Mouse (Mus musculus) forebrain, embryonic 11.5 days (tissue): ENCODE measurements around the gene Cfap299. TPM values are rescaled to one million over a fixed set of nuclear protein-coding genes. Genes with fewer than 3 reads are reported as not detected.
"Not testable (repeated sequence)": the region's sequence is repeated elsewhere in the genome, so short reads cannot be mapped to it uniquely, and the experiment has no call there.

Source experiments
- ATAC-seq: fragments of 200-750 bp; cut with Nextera tagmentation; replicated peaks from 2 replicates; pipeline ENCODE4 v1.8.0; 2017; ENCODE audit warnings: moderate TSS enrichment; ENCODE audit not compliant: low FRiP score
- DNase-seq: peaks from one replicate; pipeline ENCODE4 v3.0.0-alpha.2; 2017; ENCODE audit warnings: low spot score
- H3K27ac ChIP-seq: fragments of 300-500 bp; sonication (generic); 2 replicates; pipeline ENCODE4 v1.5.1; 2014; ENCODE audit warnings: low read depth, low read length
- H3K27me3 ChIP-seq: fragments of 300-500 bp; sonication (generic); 2 replicates; pipeline ENCODE4 v1.6.1; 2014; ENCODE audit warnings: mild to moderate bottlenecking, low read length, mixed read lengths; ENCODE audit not compliant: control insufficient read depth, insufficient read depth
- H3K36me3 ChIP-seq: fragments of 300-500 bp; sonication (generic); 2 replicates; pipeline ENCODE4 v1.6.1; 2014; ENCODE audit warnings: mild to moderate bottlenecking, low read length, moderate library complexity, mixed read lengths; ENCODE audit not compliant: control insufficient read depth, insufficient read depth
- H3K4me1 ChIP-seq: fragments of 300-500 bp; sonication (generic); replicated peaks from 2 replicates; pipeline ENCODE4 v1.6.1; 2014; ENCODE audit warnings: low read length, mixed read lengths; ENCODE audit not compliant: control insufficient read depth, insufficient read depth
- H3K4me2 ChIP-seq: fragments of 300-500 bp; sonication (generic); 2 replicates; pipeline ENCODE4 v1.6.1; 2014; ENCODE audit warnings: low read depth, mild to moderate bottlenecking, low read length, moderate library complexity, mixed read lengths; ENCODE audit not compliant: severe bottlenecking
- H3K4me3 ChIP-seq: fragments of 300-500 bp; sonication (generic); 2 replicates; pipeline ENCODE4 v1.5.1; 2014; ENCODE audit warnings: low read depth, low read length
- H3K9ac ChIP-seq: fragments of 300-500 bp; sonication (generic); 2 replicates; pipeline ENCODE4 v1.6.1; 2014; ENCODE audit warnings: low read length
- H3K9me3 ChIP-seq: fragments of 300-500 bp; sonication (generic); 2 replicates; pipeline ENCODE4 v1.6.1; 2016; ENCODE audit warnings: low read length, mixed read lengths; ENCODE audit not compliant: control insufficient read depth
- WGBS: fragments of 180-500 bp; shearing (Covaris S2); extraction: QIAGEN DNeasy Blood & Tissue Kit; methylation state at CpG from one replicate; pipeline ENCODE4 v1.1.7; 2014; 5-methylcytosine and 5-hydroxymethylcytosine counted together
- polyA plus RNA-seq: library from polyadenylated mRNA; unstranded; fragments of >200 nt; fragmentation: Nextera tagmentation; extraction: Ambion mirVana; gene quantifications from 2 replicates; pipeline ENCODE4 v1.2.1, GENCODE M21; 2014

Cfap299 gene
- polyA plus RNA-seq, 1 experiment from 2014 or later: 0.23 TPM

DNA sequence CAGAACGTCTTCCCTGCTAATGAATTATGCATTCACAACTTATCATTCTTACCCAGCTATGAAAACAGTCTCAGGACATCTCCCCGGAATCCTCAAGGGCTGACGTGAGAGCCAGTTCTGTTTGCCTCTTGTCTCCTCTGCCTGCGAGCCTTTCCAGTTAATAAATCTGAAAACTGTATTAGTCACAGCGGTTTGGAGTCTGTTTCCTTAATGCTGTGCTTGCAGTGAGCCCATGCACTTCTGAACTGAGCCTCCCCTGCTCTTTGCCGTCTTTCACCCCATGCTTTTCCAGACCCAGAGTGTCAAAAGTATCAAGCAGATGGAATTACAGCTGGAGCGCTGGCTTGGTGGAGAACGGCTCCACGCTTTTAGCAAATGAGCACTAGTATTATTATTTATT lies 22.6 kb upstream of the Cfap299 start:
- no peak for DNase-seq
- no peak for ATAC-seq
- no peak overlapping the region for H3K9ac ChIP-seq
- H3K9me3 ChIP-seq: no peaks in the 10 kb centered on the region
- H3K4me3 ChIP-seq: no peak overlapping the region
- whole genome bisulfite sequencing: 74% methylated on average over 9 of the region's 9 CpGs
- no peaks in the 10 kb centered on the region for H3K27me3 ChIP-seq
- H3K36me3 ChIP-seq: no peaks in the 10 kb centered on the region
- H3K4me2 ChIP-seq: no peak overlapping the region
- H3K4me1 ChIP-seq: no peaks in the 10 kb centered on the region
- H3K27ac ChIP-seq: no peak overlapping the region

DNA sequence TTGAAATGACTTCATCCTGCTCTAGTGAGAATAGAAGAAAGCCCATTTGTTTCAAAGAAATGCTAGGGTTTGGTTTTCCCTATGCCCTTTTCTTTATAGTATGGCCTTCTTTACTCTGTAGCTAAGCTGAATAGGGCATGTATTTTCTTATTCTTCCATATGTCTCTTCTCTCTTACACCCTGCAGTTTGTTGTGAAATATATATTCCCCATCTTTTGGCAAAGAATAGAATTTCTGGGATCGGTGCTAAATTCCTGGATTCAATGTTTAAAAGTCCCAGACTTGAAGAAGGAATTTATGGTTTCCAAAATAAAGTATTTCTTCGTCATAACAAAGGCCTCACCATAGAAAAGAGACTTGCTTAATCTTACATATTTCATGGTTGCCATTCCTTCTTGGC lies 2.5 kb upstream of the Cfap299 start:
- no peak overlapping the region for H3K27ac ChIP-seq
- H3K4me1 ChIP-seq: 0 out of 2 replicates have a peak, but pooled peaks cover 1% of the 10 kb centered on the region
- DNase-seq (no peak), ATAC-seq (no peak)
- no peak overlapping the region for H3K9ac ChIP-seq
- no peaks in the 10 kb centered on the region for H3K9me3 ChIP-seq
- WGBS: 88% methylated on average over 2 of the region's 2 CpGs
- H3K4me3 ChIP-seq: no peak overlapping the region
- 0 out of 2 replicates have a peak, but pooled peaks cover 3% of the 10 kb centered on the region for H3K27me3 ChIP-seq
- no peaks in the 10 kb centered on the region for H3K36me3 ChIP-seq
- H3K4me2 ChIP-seq: no peak overlapping the region

DNA sequence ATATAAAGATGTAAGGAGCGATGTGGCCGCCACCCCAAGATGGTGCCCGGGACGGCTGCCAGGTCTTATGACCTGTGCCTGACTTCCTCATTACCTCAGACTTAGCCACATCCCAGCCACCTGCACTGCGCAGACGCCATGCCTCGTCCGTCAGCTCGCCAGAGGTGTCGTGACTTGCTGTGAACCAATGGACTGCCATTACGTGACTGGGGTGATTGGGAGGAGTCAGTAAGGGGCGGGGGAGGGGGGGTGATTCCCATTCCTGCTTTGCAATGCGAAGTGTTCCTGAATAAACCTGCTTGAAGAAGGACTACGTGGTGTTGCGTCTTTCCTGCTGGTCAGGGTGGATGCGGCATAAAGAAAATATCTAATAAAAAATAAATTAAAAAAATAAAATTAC lies 14.6 kb downstream of the Cfap299 start:
- not testable (repeated sequence) for ATAC-seq, H3K9ac ChIP-seq, H3K9me3 ChIP-seq, DNase-seq, H3K36me3 ChIP-seq, H3K4me1 ChIP-seq, H3K27me3 ChIP-seq, H3K4me2 ChIP-seq, H3K27ac ChIP-seq, H3K4me3 ChIP-seq
- 94% methylated on average over 16 of the region's 16 CpGs for WGBS

DNA sequence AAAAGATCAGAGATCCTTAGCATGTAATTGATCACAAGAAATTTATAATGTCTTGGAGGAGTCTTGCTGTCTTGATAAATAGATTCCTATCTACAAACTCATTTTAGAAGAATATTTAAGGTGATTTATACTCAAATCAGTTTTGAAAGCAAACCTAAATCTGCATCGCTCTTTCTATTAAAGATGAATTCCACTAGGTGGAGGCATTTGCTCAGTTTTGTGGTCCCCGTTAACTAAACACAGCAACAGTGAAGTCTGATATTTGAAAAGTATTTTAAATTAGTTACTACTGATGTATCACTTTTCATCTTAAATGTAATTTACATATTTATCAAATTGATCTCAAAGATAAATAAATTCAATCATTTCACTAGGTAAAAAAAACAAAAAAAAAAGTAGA lies 15.5 kb downstream of the Cfap299 start:
- H3K9ac ChIP-seq: no peak overlapping the region
- H3K4me2 ChIP-seq: no peak overlapping the region
- no peak overlapping the region for H3K4me3 ChIP-seq
- no peaks in the 10 kb centered on the region for H3K4me1 ChIP-seq
- no peak for DNase-seq
- no peaks in the 10 kb centered on the region for H3K27me3 ChIP-seq
- no peaks in the 10 kb centered on the region for H3K9me3 ChIP-seq
- no peaks in the 10 kb centered on the region for H3K36me3 ChIP-seq
- WGBS: 76% methylated on average over 2 of the region's 2 CpGs
- no peak overlapping the region for H3K27ac ChIP-seq
- no peak for ATAC-seq

DNA sequence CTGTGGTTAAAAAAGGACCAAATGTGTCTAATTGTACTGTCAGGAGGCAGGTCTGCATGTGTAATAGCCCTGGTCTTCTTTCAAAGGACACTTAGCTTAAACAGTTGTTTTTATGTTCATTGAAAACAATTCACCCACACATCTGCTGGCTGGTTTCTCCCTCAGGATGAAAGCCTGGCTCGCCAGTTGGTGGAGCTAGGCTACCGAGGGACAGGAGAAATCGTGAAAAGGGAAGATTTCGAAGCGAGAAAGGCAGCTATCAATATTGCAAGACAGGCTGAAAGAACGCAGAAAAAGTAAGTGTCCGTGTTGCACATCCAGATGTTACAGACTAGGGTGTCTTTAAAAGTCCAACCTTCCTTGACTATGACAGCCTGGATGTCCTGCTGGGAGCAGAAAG lies 17.0 kb downstream of the Cfap299 start:
- Histone ChIP-seq H3K36me3 (no peaks in the 10 kb centered on the region), H3K27me3 (no peaks in the 10 kb centered on the region), H3K4me1 (no peaks in the 10 kb centered on the region), H3K9ac (no peak overlapping the region), H3K27ac (no peak overlapping the region), H3K9me3 (no peaks in the 10 kb centered on the region), H3K4me3 (no peak overlapping the region), H3K4me2 (no peak overlapping the region)
- DNase-seq: no peak
- no peak for ATAC-seq
- 73% methylated on average over 7 of the region's 7 CpGs for WGBS

DNA sequence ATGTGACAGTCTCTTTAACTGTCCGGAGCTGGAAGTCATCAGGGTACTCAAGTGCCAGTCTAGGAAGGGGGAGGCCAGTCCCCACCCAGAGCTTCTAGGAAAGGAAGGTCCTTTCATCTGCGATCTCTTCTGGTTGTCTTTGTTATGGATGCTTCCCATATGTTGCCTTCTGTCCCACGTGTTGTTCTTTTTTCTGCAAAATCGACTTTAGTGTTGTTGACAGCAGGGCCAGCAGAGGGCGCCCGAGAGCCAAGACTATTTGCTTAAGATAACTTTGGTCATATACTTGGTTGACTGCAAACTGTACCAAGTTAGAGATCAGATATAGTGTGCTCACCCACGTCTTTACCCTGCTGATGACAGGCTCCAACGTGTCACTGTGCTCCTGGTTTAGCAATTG lies 19.5 kb downstream of the Cfap299 start:
- no peak overlapping the region for H3K4me3 ChIP-seq
- no peak overlapping the region for H3K4me2 ChIP-seq
- H3K27ac ChIP-seq: no peak overlapping the region
- H3K27me3 ChIP-seq: no peaks in the 10 kb centered on the region
- peak; percentile 86 for DNase-seq
- H3K9ac ChIP-seq: no peak overlapping the region
- no peaks in the 10 kb centered on the region for H3K36me3 ChIP-seq
- no peaks in the 10 kb centered on the region for H3K9me3 ChIP-seq
- WGBS: 17% methylated on average over 8 of the region's 8 CpGs
- H3K4me1 ChIP-seq: no peaks in the 10 kb centered on the region
- peak; percentile 53 for ATAC-seq

DNA sequence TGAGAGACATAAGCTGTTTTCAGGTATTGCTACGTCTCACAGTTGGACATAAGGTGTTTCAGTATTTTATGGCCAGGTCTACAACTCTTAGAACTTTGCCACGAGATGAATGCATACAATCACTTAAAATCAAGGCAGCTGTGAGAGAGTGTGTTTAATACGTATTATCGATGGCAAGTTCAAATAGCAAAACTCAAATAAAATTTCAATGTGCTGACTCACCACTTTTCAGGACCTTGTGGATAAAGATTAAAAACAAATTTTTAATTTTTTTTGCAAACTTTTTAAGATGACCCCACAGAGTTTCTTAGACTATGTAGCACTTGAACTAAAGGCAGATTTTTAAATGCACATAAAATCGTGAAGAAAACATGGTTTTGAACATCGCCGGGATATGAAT lies 30.8 kb downstream of the Cfap299 start:
- no peaks in the 10 kb centered on the region for H3K27me3 ChIP-seq
- H3K9ac ChIP-seq: no peak overlapping the region
- no peak overlapping the region for H3K27ac ChIP-seq
- no peaks in the 10 kb centered on the region for H3K36me3 ChIP-seq
- WGBS: 92% methylated on average over 7 of the region's 7 CpGs
- no peaks in the 10 kb centered on the region for H3K4me1 ChIP-seq
- no peak for ATAC-seq
- DNase-seq: no peak
- H3K9me3 ChIP-seq: no peaks in the 10 kb centered on the region
- no peak overlapping the region for H3K4me2 ChIP-seq
- no peak overlapping the region for H3K4me3 ChIP-seq

DNA sequence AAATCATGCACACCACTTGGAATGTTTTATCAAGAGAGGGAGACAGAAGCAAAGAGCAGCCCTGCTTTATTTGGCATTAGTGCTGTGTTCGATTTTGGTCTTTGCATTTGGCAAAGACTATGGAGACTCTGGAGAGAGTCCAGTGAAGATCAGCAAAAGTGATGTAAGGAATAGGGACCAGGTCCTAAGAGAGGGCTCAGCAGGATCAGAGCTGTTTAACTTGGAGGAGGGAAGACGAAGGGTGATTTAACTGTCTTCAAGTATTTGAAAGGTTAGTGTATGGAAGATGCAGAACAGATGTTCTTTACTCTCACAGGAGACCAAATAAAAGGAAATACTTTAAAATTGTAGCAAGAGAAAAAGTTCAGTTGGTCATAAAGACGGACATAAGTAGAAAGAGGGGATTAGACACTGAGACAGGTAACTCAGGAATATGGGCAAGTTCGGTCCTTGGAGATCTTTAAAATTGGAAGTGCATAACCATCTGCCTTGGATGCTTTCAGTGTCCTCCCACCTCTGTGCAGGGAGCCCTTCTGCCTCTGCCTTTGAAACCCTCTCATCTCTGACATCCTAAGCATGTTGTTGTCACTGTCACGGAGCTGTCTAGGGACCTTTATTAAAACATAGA lies 31.8 kb downstream of the Cfap299 start:
- Histone ChIP-seq H3K4me1 (no peaks in the 10 kb centered on the region), H3K9ac (no peak overlapping the region), H3K9me3 (no peaks in the 10 kb centered on the region), H3K27ac (no peak overlapping the region), H3K36me3 (no peaks in the 10 kb centered on the region), H3K4me3 (no peak overlapping the region), H3K27me3 (no peaks in the 10 kb centered on the region), H3K4me2 (no peak overlapping the region)
- no peak for DNase-seq
- WGBS: 87% methylated on average over 5 of the region's 5 CpGs
- ATAC-seq: no peak

DNA sequence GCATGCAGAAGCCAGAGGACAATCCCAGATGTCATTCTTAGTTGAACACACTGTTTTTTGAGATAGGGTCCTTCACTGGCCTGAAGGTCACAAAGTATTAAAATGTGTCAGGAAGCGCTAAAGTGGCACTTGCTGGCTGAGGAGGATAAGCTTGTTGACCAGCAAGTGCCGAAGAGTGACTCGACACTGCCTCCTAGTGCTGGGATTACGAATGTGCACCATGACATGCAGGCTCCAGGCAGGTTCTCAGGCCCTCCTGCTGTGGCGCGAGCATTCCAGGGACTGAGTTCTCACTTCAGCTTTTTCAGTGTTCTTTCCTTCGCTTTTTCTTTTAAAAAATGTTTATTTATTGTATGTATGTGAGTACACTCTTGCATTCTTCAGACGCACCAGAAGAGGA lies 34.3 kb downstream of the Cfap299 start:
- Histone ChIP-seq H3K4me2 (no peak overlapping the region), H3K27ac (no peak overlapping the region), H3K36me3 (no peaks in the 10 kb centered on the region), H3K9ac (no peak overlapping the region), H3K4me1 (no peaks in the 10 kb centered on the region), H3K9me3 (no peaks in the 10 kb centered on the region), H3K27me3 (no peaks in the 10 kb centered on the region), H3K4me3 (no peak overlapping the region)
- WGBS: 45% methylated on average over 8 of the region's 8 CpGs
- DNase-seq (peak; percentile 62), ATAC-seq (no peak)
